Comparison of ENCODE assay signal across 11 mouse cellular contexts in the genomic region with DNA sequence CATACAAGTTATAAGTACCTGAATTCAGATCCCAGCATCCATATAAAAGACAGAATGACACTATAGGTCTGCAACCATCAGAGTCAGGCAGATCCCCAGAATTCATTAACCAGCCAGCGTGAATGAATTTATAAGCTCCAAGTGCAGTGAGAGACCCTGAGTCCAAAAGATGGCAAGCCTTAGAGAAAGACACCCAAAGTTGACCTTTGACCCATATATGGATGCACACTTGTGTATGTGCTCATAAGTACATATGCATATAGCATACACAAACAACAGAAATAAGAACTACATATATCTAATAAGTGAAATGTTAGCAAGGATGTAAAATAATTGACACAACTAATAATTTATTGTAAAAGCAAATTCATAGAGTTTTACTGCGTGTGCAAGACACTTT.
"Had no signal": no experiment of that assay in that cellular context is flagged by ENCODE, and none has a peak within 500 bp of the region (broad histone marks: within the 10 kb centered on the region; RNA-seq: fewer than 3 reads in every experiment).

No protein-coding gene starts in this region.

- H3K4me1 ChIP-seq: liver, embryonic 13.5 days; liver, embryonic 15.5 days; megakaryocyte, embryonic 14.5 days; midbrain, embryonic 15.5 days; neural tube, embryonic 12.5 days; stomach, embryonic 15.5 days had no signal

- H3K9me3 ChIP-seq: liver, embryonic 13.5 days; liver, embryonic 15.5 days; megakaryocyte, embryonic 14.5 days; midbrain, embryonic 15.5 days; neural tube, embryonic 12.5 days; stomach, embryonic 15.5 days had no signal

- H3K27ac ChIP-seq: liver, embryonic 13.5 days; liver, embryonic 15.5 days; macrophage; midbrain, embryonic 15.5 days; neural tube, embryonic 12.5 days; stomach, embryonic 15.5 days; stomach, postnatal 0 days had no signal

- H3K36me3 ChIP-seq: liver, embryonic 13.5 days; liver, embryonic 15.5 days; midbrain, embryonic 15.5 days; neural tube, embryonic 12.5 days; stomach, embryonic 15.5 days had no signal

- ATAC-seq: liver, postnatal 0 days; midbrain, embryonic 15.5 days had no signal

- H3K4me2 ChIP-seq: liver, embryonic 13.5 days; liver, embryonic 15.5 days; lung, embryonic 14.5 days; midbrain, embryonic 15.5 days; neural tube, embryonic 12.5 days; stomach, embryonic 15.5 days had no signal

- H3K4me3 ChIP-seq: liver, embryonic 13.5 days; liver, embryonic 15.5 days; megakaryocyte, embryonic 14.5 days; midbrain, embryonic 15.5 days; neural tube, embryonic 12.5 days; stomach, embryonic 15.5 days had no signal

- H3K27me3 ChIP-seq: liver, embryonic 13.5 days; liver, embryonic 15.5 days; neural tube, embryonic 12.5 days; stomach, embryonic 15.5 days had no signal

- H3K9ac ChIP-seq: liver, embryonic 13.5 days; liver, embryonic 15.5 days; liver, postnatal 0 days; lung, embryonic 14.5 days; midbrain, embryonic 15.5 days; neural tube, embryonic 12.5 days; stomach, embryonic 15.5 days had no signal

- DNase-seq: right cerebral cortex, postnatal 14 days had no signal
